Mouse (Mus musculus) hindbrain, embryonic 16.5 days (tissue): ENCODE data around the gene Vrk1. TPM values are rescaled to one million over a fixed set of nuclear protein-coding genes. Genes with fewer than 3 reads are reported as not detected.
A peak's percentile ranks its signal among the peaks of the same experiment; 100 is the strongest.

ENCODE experiments used
- ATAC-seq: fragments of 200-750 bp; cut with Nextera tagmentation; 2 replicates; pipeline ENCODE4 v1.8.0; 2017; ENCODE audit warnings: moderate TSS enrichment, moderate library complexity
- H3K27ac ChIP-seq: fragments of 300-500 bp; sonication (generic); 2 replicates; pipeline ENCODE4 v1.5.1; 2014; ENCODE audit warnings: low read depth, mild to moderate bottlenecking, control low read depth, low read length, moderate library complexity
- H3K27me3 ChIP-seq: fragments of 300-500 bp; sonication (generic); replicated peaks from 2 replicates; pipeline ENCODE4 v1.6.1; 2014; ENCODE audit warnings: low read length; ENCODE audit not compliant: control insufficient read depth, insufficient read depth
- H3K36me3 ChIP-seq: fragments of 300-500 bp; sonication (generic); 2 replicates; pipeline ENCODE4 v1.6.1; 2014; ENCODE audit warnings: mild to moderate bottlenecking, low read length, moderate library complexity, mixed read lengths; ENCODE audit not compliant: control insufficient read depth, insufficient read depth
- H3K4me1 ChIP-seq: fragments of 300-500 bp; sonication (generic); 2 replicates; pipeline ENCODE4 v1.6.1; 2014; ENCODE audit warnings: low read depth, low read length; ENCODE audit not compliant: control insufficient read depth, insufficient read depth
- H3K4me2 ChIP-seq: fragments of 300-500 bp; sonication (generic); 2 replicates; pipeline ENCODE4 v1.6.1; 2014; ENCODE audit warnings: mild to moderate bottlenecking, low read length, control low read depth, moderate library complexity
- H3K4me3 ChIP-seq: fragments of 300-500 bp; sonication (generic); 2 replicates; pipeline ENCODE4 v1.5.1; 2014; ENCODE audit warnings: mild to moderate bottlenecking, low read length, control low read depth, moderate library complexity
- H3K9ac ChIP-seq: fragments of 300-500 bp; sonication (generic); 2 replicates; pipeline ENCODE4 v1.6.1; 2014; ENCODE audit warnings: low read depth, mild to moderate bottlenecking, control low read depth, low read length, moderate library complexity
- H3K9me3 ChIP-seq: fragments of 300-500 bp; sonication (generic); 2 replicates; pipeline ENCODE4 v1.6.1; 2014; ENCODE audit warnings: mild to moderate bottlenecking, low read length, moderate library complexity; ENCODE audit not compliant: control insufficient read depth
- WGBS: fragments of 180-500 bp; shearing (Covaris S2); extraction: QIAGEN DNeasy Blood & Tissue Kit; methylation state at CpG from one replicate; pipeline ENCODE4 v1.1.7; 2014; 5-methylcytosine and 5-hydroxymethylcytosine counted together
- polyA plus RNA-seq: library from polyadenylated mRNA; unstranded; fragments of >200 nt; fragmentation: Nextera tagmentation; extraction: Ambion mirVana; gene quantifications from 2 replicates; pipeline ENCODE4 v1.2.1, GENCODE M21; 2015

The Vrk1 gene
- polyA plus RNA-seq, 1 experiment from 2014 or later = 31.7 TPM

DNA sequence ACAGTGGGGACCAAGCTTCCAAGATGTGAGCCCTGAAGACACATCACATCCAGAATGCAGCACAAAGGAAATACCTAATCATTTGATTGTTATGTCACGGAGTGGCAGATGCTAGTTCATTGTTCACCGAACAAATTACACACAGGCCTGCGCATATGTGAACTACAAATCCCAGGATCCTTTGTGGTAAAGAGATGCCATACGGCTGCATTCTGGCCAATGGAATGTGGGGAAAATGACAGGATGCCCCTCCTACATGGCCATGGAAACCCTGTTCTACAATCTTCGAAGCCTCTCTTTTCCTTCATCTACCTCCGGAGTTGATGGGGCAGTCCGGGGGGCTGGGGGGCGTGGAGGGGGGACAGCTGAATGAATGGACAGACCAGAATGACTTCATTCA is 37.4 kb upstream of the Vrk1 start:
- Histone ChIP-seq H3K27ac (no peak overlapping the region), H3K27me3 (peaks cover 5% of the 10 kb centered on the region; the same call in 1 of the 2 replicates), H3K4me2 (no peak overlapping the region), H3K4me3 (no peak overlapping the region), H3K4me1 (no peaks in the 10 kb centered on the region), H3K9ac (no peak overlapping the region), H3K36me3 (no peaks in the 10 kb centered on the region), H3K9me3 (no peaks in the 10 kb centered on the region)
- WGBS = 83% methylated on average over 8 of the region's 8 CpGs
- ATAC-seq = no peak

DNA sequence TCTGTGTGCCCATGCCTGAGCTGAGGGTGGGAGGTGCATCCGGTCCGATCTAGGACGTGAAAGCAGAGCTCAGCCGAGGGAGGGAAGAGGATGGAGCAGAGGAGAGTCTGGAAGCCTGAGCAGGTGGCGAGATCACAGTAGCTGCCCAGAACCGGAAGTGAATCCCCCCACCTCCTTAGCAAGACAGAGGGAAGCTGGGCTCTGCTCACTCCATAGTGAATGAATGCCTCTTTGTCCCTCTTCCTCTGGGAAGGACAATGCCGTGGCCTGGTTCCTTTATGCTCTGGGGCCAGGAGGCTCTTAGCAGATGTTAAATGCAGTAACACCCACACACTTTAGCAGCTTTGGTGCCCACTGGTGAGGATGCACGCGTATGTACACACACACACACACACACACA is 36.3 kb upstream of the Vrk1 start:
- H3K27me3 ChIP-seq = peaks cover 3% of the 10 kb centered on the region; the same call in 1 of the 2 replicates
- no peaks in the 10 kb centered on the region for H3K36me3 ChIP-seq
- no peak overlapping the region for H3K4me3 ChIP-seq
- no peaks in the 10 kb centered on the region for H3K9me3 ChIP-seq
- ATAC-seq = peak; percentile 43; the same call in 1 of the 2 replicates
- no peak overlapping the region for H3K9ac ChIP-seq
- 19% methylated on average over 9 of the region's 9 CpGs for WGBS
- no peak overlapping the region for H3K4me2 ChIP-seq
- no peak overlapping the region for H3K27ac ChIP-seq
- H3K4me1 ChIP-seq = no peaks in the 10 kb centered on the region

DNA sequence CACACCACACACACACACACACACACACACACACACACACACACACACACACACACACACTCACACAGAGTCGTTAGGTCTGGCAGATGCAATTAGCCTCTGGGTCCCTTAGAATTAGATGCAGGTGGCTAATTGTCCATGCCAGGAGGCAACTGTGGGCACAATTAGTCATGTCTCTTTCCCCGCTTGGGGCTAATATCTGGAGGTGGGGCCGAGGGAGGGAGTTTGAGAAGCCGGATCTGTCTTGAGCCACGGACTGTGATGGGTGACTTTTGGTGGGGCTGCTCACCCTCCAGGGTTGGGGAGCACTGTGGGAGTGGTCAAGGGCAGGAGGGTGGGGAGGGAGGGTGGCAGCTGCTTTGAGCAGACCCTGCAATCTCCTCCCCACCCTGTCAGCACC is 35.9 kb upstream of the Vrk1 start:
- H3K9ac ChIP-seq = no peak overlapping the region
- 11% methylated on average over 5 of the region's 5 CpGs for WGBS
- no peak overlapping the region for H3K4me3 ChIP-seq
- no peak overlapping the region for H3K4me2 ChIP-seq
- ATAC-seq = peak; percentile 19; the same call in 1 of the 2 replicates
- no peak overlapping the region for H3K27ac ChIP-seq
- no peaks in the 10 kb centered on the region for H3K9me3 ChIP-seq
- H3K36me3 ChIP-seq = no peaks in the 10 kb centered on the region
- H3K27me3 ChIP-seq = no peaks in the 10 kb centered on the region; the same call in 1 of the 2 replicates
- H3K4me1 ChIP-seq = no peaks in the 10 kb centered on the region

DNA sequence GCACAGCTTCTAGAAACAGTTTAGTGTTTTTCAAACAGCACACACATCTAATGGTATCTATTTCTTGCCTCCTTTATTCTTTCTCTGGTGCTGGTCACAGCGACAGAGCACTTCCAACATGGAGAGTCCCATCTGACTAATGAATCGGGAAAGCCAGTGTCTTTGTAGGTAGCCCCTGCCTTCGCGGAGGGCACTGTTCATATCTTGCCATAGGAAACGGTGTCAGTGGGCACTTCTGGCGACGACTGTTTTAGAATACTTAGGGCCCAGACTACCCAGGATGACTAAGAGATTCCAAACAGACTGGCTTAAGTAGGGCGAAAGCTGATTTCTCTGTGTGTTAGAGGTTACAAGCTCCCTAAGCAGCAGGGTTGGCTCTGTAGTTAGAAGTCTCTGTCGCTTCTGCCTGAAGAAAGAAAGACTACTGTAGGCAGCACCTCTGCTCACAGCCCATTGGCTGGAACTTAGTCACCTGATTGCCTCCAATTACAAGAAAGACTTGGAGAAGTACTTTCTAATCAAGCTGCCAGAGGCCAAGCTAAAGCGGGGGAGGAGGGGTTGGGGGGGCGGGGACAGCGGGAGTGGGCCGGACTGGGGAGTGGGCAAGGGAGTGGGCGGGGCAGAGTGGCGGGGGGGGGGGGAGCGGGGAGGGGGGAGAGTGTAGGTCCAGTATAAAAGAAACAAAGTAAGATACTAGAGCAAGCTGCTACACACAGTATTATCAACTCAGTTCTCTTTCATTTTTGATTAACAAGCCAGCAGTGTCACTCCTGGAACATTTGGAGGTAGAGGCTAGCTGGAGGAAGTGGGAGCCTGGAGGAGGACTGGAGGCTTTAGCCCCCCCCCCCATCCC is 28.7 kb upstream of the Vrk1 start:
- Histone ChIP-seq H3K9ac (no peak overlapping the region), H3K27ac (no peak overlapping the region), H3K4me3 (no peak overlapping the region), H3K4me1 (no peaks in the 10 kb centered on the region), H3K36me3 (no peaks in the 10 kb centered on the region), H3K4me2 (0 out of 2 replicates have a peak overlapping the region, but pooled peaks have one; percentile 3), H3K27me3 (no peaks in the 10 kb centered on the region), H3K9me3 (peaks cover 3% of the 10 kb centered on the region; the same call in 1 of the 2 replicates)
- ATAC-seq = no peak
- 42% methylated on average over 13 of the region's 16 CpGs for WGBS

DNA sequence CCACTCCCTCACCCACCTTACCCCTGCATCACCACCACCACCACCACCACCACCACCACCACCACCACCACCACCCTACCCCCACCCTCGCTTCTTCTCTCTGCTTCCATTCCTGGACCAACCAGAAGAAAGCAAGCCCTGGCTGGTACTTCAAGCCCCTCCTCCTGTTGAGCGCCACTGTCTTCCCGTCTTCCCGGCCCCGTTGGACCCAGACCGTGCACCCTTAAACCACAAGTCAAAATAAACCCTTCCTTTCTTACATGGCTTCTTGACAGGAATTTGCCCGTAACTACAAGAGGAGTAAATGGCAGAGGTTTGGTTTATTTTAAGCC is 28.1 kb upstream of the Vrk1 start:
- H3K4me2 ChIP-seq = no peak overlapping the region
- peaks cover 3% of the 10 kb centered on the region; the same call in 1 of the 2 replicates for H3K9me3 ChIP-seq
- H3K4me3 ChIP-seq = no peak overlapping the region
- no peak overlapping the region for H3K9ac ChIP-seq
- WGBS = 70% methylated on average over 7 of the region's 7 CpGs
- H3K4me1 ChIP-seq = no peaks in the 10 kb centered on the region
- no peak for ATAC-seq
- H3K27ac ChIP-seq = no peak overlapping the region
- H3K36me3 ChIP-seq = no peaks in the 10 kb centered on the region
- no peaks in the 10 kb centered on the region for H3K27me3 ChIP-seq

DNA sequence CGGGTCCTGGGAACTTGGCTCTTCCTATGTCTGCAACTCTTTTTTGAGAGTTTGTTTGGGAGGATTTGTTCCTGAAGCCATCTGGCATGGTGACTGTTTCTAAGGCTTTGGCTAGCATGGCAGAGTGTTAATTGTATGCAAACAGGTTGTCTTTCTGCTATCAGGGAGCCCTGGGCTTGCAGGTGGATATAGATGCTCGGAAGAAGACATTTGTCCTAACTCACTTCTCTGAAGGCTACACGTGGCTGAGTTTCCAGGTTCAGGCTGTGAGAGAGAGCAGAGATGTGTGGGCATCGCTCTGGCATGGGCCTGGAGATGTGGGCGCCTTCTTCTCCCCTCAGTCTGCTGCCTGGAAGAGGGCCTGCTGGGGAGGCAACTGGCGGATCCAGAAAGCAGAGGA is 27.4 kb upstream of the Vrk1 start:
- H3K4me1 ChIP-seq = no peaks in the 10 kb centered on the region
- H3K27me3 ChIP-seq = no peaks in the 10 kb centered on the region
- ATAC-seq = no peak
- H3K4me2 ChIP-seq = no peak overlapping the region
- H3K9ac ChIP-seq = no peak overlapping the region
- H3K27ac ChIP-seq = no peak overlapping the region
- no peaks in the 10 kb centered on the region for H3K36me3 ChIP-seq
- no peak overlapping the region for H3K4me3 ChIP-seq
- H3K9me3 ChIP-seq = peaks cover 3% of the 10 kb centered on the region; the same call in 1 of the 2 replicates
- 84% methylated on average over 6 of the region's 6 CpGs for WGBS

DNA sequence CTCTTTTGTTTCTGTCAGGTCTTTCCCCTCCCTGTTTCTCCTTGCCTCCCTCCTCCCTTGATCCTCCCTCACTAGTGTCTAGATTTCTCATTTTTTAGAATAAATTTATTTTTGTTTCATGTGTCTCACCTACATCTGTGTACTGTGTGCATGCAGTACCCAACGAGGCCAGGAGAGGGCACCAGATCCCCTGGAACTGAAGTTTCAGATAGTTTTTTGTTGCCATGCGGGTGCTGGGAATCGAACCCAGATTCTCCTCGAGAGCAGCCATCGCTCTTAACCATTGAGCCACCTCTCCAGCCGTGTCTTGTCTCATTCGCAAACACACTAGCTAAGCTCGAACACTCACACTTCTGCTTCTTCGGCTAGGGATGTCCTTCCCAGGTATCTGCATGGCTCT is 26.5 kb upstream of the Vrk1 start:
- Histone ChIP-seq H3K9ac (no peak overlapping the region), H3K36me3 (no peaks in the 10 kb centered on the region), H3K4me2 (no peak overlapping the region), H3K4me3 (no peak overlapping the region), H3K9me3 (peaks cover 3% of the 10 kb centered on the region; the same call in 1 of the 2 replicates), H3K27me3 (no peaks in the 10 kb centered on the region), H3K27ac (no peak overlapping the region), H3K4me1 (no peaks in the 10 kb centered on the region)
- 93% methylated on average over 9 of the region's 9 CpGs for WGBS
- no peak for ATAC-seq

DNA sequence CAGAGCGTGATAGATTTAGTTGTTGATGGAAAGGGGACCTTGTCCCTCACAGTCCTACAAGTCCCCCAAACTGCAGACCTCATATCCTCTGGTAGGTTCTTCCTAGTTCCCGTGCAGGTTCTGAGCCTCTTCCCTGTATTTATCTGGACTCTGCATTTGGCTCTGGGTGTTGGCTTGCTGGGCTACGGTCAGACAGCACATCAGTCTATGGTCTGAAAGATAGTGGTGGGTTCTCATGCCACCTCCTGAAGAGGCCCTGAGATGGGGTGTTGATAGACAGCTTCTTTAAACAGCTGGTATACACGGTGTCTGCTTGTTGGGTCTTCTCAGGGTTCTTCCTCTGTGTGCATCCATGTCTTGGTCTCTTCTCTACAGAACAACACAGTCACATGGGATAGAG is 21.6 kb upstream of the Vrk1 start:
- H3K4me1 ChIP-seq = peaks cover 3% of the 10 kb centered on the region; the same call in 1 of the 2 replicates
- no peak overlapping the region for H3K4me3 ChIP-seq
- no peak overlapping the region for H3K4me2 ChIP-seq
- H3K27me3 ChIP-seq = no peaks in the 10 kb centered on the region
- no peaks in the 10 kb centered on the region for H3K36me3 ChIP-seq
- peaks cover 3% of the 10 kb centered on the region; the same call in 1 of the 2 replicates for H3K9me3 ChIP-seq
- ATAC-seq = no peak
- H3K9ac ChIP-seq = no peak overlapping the region
- WGBS = 92% methylated on average over 4 of the region's 4 CpGs
- no peak overlapping the region for H3K27ac ChIP-seq

DNA sequence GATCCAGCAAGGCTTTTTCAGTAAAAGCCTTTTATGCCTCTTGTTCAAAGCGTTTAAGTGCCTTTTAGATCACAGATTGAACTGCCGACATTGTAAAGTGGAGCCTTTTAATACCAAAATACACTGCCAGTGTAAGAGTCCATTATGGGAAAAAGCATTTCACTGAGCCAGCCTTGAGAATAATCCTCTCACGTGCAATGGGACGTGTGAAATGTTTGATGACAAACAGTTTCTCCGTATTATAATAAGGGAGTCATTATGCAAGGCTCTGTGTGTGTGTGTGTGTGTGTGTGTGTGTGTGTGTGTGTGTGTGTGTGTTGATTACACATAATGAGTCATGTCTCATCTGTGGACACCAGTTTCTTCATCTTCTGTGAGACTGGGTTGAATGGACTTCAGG is 17.3 kb upstream of the Vrk1 start:
- no peak overlapping the region for H3K4me2 ChIP-seq
- no peaks in the 10 kb centered on the region for H3K36me3 ChIP-seq
- H3K9ac ChIP-seq = no peak overlapping the region
- 53% methylated on average over 5 of the region's 5 CpGs for WGBS
- peaks cover 3% of the 10 kb centered on the region; the same call in 1 of the 2 replicates for H3K4me1 ChIP-seq
- H3K27me3 ChIP-seq = no peaks in the 10 kb centered on the region
- H3K9me3 ChIP-seq = no peaks in the 10 kb centered on the region
- no peak overlapping the region for H3K27ac ChIP-seq
- ATAC-seq = no peak
- H3K4me3 ChIP-seq = no peak overlapping the region
